Mouse (Mus musculus) embryo, embryonic 11.5 days (tissue): ENCODE results near the gene Ltb.

Source experiments
- DNase-seq: peaks from one replicate; pipeline ENCODE4 v3.0.0-alpha.2; 2012; ENCODE audit warnings: low read depth, low spot score

Gene Ltb

DNA sequence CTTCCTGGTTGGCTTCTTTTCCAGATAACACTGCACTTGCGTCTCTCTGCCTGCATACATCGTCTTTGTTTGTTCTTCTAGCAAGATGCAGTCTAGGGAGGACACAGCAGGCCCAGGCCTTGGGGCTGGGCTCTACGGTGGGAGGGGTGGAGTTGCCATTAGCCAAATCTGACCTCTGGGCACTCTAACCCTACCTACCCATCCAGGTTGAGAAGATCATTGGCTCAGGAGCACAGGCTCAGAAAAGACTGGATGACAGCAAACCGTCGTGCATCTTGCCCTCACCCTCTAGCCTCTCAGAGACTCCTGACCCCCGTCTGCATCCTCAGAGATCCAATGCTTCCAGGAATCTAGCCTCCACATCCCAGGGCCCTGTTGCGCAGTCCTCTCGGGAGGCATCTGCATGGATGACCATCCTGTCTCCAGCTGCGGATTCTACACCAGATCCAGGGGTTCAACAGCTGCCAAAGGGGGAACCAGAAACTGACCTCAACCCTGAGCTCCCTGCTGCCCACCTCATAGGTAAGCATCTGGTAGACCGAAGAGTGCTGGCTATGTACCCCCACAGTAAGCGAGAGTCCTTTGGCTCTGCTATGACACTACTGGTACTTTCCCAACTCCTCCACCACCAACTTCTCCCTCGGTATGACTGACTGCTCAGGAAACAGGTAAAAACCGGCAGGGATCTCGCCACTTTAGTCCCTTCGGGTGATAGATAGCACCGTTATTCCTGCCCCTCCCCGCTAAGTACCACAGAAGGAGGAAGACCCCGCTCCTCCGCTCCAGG is 798 bp downstream of the Ltb start:
- DNase-seq, result no peak

DNA sequence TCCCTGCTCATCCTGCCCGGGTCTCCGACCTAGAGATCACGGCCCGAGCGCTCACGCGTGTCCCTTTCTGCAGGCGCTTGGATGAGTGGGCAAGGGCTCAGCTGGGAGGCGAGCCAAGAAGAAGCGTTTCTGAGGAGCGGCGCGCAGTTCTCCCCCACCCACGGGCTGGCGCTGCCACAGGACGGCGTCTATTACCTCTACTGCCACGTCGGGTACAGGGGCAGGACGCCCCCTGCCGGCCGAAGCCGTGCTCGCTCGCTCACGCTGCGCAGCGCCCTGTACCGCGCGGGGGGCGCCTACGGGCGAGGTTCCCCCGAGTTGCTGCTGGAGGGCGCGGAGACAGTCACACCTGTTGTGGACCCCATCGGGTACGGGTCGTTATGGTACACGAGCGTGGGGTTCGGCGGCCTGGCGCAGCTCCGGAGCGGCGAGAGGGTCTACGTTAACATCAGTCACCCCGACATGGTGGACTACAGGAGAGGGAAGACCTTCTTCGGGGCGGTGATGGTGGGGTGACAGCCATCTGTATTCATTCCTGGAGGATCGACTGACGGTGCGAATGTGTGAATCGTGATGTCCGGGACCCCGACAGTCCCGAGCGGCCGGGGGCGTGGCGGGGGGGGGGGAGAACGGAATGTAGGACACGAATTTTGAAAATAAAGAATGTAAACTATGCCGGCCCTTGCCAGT is 1.5 kb downstream of the Ltb start:
- DNase-seq, result peak; percentile 45

DNA sequence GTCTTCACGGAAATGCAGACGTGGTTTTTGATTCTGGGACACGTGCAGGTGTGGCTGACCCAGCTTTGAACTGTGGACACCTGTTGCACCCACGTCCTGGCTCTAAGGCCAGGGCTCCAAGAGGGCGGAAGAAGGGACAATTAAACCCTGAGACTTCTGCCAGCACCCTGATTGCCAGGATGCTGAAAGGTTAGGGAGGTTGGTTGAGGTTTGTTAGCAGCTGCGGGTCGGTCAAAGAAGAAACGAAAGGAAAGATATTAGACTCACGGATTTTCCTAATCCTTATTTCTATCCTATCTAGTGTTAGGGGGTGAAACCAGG is 2.0 kb downstream of the Ltb start:
- no peak for DNase-seq

DNA sequence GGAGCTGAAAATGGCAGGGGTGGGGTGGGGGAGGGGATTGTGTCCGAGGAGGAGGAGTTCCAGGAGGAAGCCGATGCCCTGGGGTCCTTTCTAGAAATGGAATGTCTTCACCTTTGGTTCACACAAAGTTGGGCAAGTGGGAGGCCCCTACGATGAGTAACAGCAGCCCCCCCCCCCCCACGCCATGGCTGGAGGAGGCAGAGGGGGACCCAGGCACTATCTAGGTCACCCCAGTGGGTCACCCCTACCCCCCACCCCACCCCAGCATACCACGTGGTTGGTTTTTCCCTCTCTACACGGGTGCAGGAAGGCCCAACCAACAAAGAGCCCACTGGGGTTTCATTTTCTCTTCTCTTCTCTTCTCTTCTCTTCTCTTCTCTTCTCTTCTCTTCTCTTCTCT is 2.9 kb downstream of the Ltb start:
- DNase-seq, result no peak

DNA sequence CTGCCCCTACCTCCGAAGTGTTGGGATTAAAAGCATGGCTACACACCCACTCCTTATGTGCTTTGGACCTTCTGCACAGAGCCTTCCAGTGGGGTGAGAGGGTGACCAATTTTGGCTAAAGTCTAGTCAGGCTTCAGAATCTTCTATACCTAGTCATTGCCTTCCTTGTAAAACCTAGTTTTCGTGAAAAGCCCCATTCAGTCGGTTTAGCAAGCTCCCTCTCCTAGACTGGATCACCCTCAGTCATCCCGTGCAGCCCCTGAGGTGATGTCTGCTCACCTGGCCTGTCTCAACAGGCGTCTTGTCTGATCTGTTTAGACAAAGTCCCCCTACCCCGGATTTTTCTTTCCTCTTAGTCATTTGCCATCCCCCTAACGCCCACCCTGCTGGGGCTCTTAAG is 3.8 kb downstream of the Ltb start:
- no peak for DNase-seq

DNA sequence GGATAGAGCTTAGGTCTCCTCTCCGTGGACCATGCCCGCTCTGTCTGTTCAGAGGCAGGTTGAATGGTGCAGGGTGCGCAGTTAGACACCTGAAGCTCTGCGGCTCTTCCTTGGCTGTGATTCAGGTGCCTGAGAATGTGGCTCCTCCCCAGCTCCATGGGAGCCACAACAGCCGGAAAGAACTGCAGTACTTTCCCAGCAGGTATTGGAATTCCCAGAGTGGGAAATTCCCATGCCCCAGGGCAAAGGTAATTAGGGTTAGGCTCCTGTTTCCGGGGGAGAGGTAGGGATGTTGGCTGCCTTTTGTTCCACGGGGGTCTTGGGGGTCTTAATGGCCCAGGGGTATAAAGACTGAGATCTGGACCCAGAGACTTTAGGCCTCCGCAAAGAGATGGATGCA is 4.7 kb downstream of the Ltb start:
- DNase-seq, result no peak

DNA sequence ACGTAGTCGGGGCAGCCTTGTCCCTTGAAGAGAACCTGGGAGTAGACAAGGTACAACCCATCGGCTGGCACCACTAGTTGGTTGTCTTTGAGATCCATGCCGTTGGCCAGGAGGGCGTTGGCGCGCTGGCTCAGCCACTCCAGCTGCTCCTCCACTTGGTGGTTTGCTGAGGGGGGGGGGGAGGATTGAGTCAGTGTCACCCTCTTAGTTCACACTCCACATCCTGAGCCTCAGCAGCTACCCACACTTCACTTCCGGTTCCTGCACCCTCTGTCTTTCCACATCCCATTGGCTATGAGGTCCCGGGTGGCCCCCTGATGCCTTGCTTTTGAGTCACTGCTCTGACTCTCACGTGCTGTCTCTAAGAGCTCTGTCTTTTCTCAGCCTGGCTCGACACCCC is 6.2 kb downstream of the Ltb start:
- DNase-seq, result no peak

DNA sequence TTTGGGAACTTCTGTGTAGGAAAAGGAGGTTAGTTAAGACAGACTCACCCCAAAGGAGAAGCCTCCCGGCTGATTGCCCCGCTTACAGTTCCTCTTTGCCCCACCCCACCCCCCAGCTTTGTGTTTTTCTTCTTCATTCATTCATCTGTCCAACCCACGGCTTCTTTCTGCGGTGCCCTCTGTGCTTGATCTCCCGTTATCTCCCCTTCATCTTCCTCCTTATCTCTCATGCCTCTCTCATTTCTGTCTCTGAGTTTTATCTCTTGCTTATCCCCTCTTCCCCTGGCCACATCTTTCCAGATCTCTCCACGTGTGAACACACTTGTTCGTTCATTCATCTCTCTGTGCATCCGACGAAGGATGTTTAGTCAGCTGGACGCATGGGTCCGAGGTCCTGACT is 6.9 kb downstream of the Ltb start:
- DNase-seq, result no peak

DNA sequence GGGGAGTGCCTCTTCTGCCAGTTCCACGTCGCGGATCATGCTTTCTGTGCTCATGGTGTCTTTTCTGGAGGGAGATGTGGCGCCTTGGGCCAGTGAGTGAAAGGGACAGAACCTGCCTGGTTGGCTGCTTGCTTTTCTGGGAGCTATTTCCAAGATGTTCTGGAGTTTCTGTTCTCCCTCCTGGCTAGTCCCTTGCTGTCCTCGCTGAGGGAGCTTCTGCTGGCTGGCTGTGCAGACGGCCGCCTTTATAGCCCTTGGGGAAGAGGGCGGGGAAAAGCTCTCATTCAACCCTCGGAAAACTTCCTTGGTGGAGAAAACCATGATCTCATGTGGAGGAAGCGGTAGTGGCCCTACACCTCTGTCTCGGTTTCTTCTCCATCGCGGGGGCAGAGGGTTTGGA is 7.5 kb downstream of the Ltb start, which contains the start of gene Tnf:
Gene Tnf (minus strand): TSS at position 221 of the 400 bp plus-strand sequence.
- DNase-seq, result no peak

DNA sequence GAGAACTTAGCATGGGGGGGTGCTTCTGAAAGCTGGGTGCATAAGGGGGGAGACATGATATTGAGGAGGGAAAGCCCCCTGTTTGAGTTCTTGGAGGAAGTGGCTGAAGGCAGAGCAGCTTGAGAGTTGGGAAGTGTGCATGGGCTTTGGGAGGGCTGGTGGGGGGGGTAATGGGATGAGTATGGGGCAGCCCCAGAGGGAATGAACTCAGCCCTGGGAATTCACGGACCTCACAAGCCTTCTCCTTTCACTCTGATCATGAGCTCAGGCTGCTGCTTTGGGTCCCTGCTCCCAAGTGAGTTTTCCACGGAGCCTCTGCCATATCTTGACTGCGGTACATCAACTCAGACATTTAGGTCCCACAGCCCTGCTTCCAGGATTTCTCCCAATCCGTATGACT is 8.2 kb downstream of the Ltb start:
- DNase-seq, result no peak

DNA sequence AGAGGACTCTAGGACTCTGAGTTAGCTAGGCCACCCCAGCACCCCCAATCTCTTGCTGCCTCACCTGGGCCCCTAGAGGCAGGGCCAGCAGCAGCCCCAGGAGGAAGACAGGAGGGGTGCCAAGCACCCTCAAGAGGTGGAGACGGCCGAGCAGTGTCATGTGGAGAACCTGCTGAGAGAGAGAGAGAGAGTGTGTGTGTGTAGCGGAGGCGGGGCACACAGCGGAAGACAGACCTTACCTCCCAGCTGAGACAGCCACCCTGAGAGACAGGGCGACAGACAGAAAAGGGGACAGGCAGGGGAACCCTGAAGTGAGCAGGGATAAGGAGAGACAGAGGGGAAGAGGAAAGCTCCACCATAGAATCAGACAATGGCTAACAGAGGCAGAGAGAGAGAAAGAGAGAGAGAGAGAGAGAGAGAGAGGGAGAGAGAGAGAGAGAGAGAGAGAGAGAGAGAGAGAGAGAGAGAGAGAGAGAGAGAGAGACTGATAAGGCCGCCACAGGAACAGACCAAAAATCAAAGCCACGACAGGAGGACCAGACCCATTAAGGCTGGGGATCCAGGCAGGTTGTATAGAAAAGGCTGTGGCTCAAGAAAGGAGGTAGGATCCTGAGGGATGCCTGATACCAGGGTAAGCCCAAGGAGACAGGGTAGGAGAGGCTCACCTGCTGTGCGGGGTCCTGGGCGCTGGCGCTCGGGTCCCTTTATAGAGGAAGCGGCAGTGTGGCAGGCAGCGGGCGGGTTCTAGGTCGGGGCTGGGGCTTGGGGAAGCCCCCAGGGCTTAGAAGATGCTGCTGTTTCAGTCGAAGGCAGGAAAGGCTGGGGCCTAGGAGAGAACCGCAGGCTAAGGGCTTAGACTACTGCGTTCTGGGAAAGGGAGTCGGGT is 10.5 kb downstream of the Ltb start, which contains the start of gene Lta:
Gene Lta (minus strand): TSS at position 858 of the 886 bp plus-strand sequence.
- no peak for DNase-seq

DNA sequence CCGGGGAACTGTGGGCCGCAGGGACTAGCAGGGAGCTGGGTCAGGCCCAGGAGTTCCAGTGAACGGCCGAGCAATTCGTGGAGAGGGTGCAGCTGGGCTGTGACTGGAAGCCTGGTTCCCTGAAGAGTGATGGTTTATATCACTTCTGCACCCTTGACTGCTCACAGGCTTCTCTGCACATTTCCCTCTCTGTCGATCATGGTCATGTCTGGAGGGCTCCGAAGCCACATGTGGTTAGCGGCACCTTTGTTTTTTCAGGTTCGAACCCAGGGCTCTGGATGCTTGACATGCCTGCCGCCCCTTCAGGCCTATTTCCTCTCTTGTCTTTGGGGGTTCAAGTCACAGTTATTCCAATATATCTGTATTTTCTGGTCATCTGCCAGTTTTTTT is 11.1 kb downstream of the Ltb start:
- no peak for DNase-seq

DNA sequence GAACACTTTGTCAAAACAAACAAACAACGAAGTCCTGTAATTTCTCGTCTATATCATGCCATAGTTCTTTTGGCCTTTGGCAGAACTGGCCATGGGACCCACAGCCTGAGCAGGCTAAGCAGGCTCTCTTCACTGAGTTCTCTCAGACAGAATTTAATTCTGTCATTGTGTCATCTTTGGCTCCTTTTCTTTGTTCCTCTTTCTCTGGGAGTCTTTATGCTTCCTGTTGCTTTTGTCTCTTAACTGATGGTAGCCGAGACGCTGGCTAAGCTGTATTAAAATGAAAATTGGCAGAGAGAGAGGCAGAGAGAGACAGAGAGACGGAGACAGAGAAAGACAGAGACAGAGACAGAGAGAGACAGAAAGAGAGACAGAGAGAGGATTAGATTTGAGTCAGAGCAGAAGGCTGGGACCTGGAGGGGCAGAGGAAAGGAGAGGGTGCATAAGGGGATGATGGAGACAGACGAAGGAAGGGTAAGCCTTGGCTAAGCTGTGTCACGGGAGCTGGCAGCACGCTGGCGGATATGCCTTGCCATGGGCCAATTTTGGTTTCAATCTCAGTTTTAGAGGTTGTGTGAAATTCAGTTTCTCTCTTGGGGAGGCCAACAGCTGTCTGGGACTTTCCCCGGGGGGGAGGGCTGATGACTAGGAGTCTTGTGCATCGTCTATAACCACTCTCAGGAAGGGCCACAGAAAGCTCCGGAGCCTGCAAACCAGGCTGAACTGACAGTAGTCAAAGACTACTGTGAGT is 15.7 kb downstream of the Ltb start:
- no peak for DNase-seq

DNA sequence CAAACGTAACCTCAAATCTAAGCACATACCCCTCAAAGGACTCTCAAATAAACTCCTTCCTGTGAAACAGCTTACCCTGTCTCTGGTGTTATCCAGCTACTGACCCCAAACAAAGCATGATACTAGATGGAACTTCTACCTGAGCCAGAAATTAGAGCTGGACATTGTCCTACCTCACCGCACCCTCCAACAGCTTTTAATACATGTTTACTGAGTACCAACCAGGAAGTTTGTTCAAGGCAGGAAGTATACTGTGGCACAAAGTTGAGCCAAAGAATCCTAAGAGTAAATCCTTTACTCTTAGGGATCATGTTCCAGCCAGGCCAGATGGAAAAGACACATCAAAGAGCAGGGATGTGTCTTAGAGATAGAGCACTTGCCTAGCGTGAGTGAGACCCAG is 16.4 kb downstream of the Ltb start:
- DNase-seq, result no peak

DNA sequence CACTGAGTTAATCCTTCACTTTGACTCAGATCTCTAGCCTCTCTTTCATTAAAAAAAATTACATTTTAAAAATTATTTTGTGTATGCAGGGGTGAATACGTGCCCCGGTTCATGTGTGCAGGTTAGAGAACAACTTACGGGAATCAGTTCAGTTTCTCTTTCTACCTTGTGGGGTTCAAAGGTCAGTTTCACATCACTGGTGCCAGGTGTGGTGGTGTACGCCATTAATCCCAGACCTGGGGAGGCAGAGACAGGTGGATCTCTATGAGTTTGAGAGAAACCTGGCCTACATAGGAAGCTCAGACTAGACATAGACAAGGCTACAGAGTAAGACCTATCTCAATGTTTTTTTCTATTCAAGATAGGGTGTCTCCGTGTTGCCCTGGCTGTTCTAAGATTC is 18.8 kb downstream of the Ltb start:
- DNase-seq, result no peak

DNA sequence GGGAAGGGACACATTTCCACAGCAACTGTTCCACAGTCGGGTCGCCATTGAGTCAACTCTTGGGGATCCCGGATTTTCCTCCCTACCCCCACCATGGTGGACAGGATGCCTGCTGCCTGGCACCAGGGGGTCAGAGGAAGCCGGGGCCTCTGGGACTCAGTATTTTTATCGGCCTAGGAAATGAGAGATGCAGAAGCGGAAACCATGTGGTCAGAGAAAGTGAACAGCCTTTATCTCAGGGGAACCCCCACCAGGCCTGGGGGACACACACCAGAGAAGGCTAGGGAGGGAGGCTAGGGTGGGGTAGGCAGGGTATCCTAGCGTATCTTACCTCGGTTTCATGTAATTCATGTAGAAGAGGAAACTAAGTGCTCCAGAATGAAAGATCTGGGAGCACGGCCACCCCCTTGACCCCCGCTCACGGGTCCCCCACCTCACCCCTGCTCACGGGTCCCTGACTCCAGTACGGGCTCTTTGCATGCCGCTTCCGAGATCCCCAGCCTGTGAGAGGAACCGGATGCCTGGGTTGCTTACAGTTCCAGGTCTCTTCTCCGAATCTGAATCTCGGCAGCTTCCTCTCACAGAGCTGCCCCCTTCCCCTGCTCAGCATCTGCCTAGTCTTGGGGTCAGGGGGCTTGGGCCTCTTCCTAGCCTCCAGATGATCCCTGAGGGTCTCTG is 24.4 kb downstream of the Ltb start:
- DNase-seq, result no peak

DNA sequence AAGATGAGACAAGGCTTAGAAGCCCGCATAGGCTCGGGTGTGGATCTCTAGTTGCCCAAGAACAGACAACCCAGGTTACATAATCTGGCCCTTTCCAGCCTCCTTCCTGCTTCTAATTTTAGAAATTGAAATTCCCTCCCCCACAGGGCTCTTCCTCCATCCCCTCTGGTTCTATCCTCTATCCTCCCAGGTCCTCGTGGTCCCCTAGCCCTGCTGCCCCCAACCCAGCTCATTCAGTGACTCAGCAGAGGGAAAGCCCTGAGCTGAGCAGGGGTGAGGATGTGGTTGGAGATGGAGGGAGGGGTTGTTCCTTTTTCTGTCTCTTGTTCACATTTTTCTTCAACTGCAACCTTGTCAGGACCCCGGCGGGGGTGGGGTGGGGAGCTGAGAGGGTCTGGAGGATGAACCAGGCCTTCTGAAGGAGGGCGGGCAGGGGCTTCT is 25.4 kb downstream of the Ltb start:
- no peak for DNase-seq

DNA sequence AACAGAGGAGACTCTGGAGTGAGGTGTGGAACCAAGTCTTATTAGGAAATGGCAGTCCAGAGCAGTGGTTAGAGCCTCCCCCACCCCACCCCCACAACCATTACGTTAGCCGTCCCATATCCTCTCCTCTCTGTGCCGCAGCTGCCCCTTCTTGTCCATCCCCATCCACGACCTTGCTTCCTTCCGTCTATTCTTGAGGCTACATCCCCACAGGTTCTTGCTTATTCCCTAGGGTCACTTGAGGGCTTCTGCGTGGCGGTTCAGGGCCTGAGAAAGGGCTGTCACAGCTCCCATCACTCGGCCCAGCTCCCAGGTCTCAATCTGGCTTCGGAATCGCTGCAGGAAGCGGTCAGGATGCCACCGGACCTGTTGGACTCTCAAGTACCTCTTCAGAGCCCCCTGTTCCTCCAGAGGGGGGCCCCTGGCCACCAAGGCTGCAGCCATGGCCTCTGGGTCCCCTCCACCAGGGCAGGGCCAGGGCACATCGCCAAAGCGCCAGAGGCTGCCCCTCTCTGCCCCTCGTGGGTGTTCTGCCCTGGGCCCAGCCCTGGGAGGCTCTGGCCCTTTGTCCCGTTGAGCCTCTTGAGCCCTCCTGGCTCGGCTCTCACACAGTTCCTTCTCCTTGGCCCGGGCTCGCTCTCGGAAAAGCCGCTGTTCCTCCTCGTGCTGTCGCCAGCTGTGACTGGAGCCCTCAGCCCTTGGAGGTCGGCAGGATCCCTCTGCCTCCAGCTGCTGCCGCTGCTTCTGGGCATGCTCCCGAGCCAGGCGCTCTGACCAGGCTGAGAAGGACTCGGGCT is 26.1 kb downstream of the Ltb start, which contains the start of gene Gm16181:
Gene Gm16181 (plus strand): TSS at position 679 of the 797 bp plus-strand sequence.
- no peak for DNase-seq

DNA sequence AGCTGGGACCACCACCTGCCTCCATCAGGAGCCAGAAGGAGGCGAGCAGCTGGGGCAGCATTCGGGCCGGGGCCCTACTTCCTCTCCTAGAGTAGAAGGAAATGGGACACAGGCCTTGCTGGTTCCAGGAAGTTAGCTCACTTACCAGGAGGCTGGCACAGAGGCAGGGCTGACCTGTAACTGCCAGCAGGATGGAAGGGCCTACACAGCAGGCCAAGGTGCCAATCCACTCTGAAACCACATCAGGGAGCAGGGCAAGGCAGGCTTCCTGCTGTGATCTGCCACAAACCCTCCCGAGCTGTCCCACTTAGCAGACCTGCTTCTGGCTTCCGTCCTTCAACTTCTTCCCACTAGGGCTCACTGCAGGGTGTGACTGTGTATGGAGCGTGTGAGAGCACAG is 28.1 kb downstream of the Ltb start:
- no peak for DNase-seq

DNA sequence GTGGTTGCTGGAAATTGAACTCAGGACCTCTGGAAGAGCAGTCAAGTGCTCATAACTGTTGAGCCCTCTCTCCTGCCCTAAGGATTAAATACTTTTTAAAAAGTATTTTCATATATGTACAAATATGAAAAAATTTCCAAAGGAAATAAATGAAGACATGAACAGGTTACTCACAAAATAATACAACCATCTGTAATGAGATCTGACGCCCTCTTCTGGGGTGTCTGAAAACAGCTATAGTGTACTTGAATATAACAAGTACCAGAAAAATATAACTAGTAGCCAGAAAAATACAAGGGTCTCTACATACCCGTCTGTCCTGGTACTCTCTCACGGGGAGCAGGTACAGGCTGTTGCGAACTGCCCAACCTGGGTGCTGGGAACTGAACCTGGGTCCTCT is 30.4 kb downstream of the Ltb start:
- DNase-seq, result no peak
